Mouse (Mus musculus): ENCODE measurements around the gene Irgm2. TPM values are rescaled to one million over a fixed set of nuclear protein-coding genes. Genes with fewer than 3 reads are reported as not detected.
"Not testable (repeated sequence)": the region's sequence is repeated elsewhere in the genome, so short reads cannot be mapped to it uniquely, and the experiment has no call there.

The Irgm2 gene
- polyA plus RNA-seq, 1 experiment from 2014 or later: 3.0 TPM

- Histone ChIP-seq H3K9me3 (ENCODE audit: control insufficient read depth, low read length) (no peaks in the 10 kb centered on the region), H3K36me3 (ENCODE audit: control insufficient read depth, insufficient read depth, low read length) (no peaks in the 10 kb centered on the region), H3K4me1 (replicated peaks; ENCODE audit: control insufficient read depth, insufficient read depth, low read length) (peaks cover 8% of the 10 kb centered on the region; the same call in 1 of the 2 replicates), H3K9ac (ENCODE audit: low read length) (no peak overlapping the region), H3K4me3 (ENCODE audit: low read length) (no peak overlapping the region), H3K27ac (ENCODE audit: low read length) (no peak overlapping the region), H3K4me2 (ENCODE audit: low read depth, low read length) (no peak overlapping the region), H3K27me3 (ENCODE audit: control insufficient read depth, insufficient read depth, low read depth, low read length) (no peaks in the 10 kb centered on the region)
- 8% methylated on average over 4 of the region's 4 CpGs for WGBS
- no peak for ATAC-seq (ENCODE audit: low read depth)
These were observed 24.3 kb downstream of the Irgm2 start for GRCm38 (mm10) chr11:58223751-58224150.

GRCm38 (mm10) chr11:58224313-58224712 lies 24.9 kb downstream of the Irgm2 start:
- no peak overlapping the region for H3K27ac ChIP-seq (ENCODE audit: low read length)
- WGBS: 28% methylated on average over 7 of the region's 7 CpGs
- no peak overlapping the region for H3K9ac ChIP-seq (ENCODE audit: low read length)
- no peak overlapping the region for H3K4me3 ChIP-seq (ENCODE audit: low read length)
- no peaks in the 10 kb centered on the region for H3K9me3 ChIP-seq (ENCODE audit: control insufficient read depth, low read length)
- no peak for ATAC-seq (ENCODE audit: low read depth)
- no peak overlapping the region for H3K4me2 ChIP-seq (ENCODE audit: low read depth, low read length)
- peaks cover 8% of the 10 kb centered on the region; the same call in 1 of the 2 replicates for H3K4me1 ChIP-seq (replicated peaks; ENCODE audit: control insufficient read depth, insufficient read depth, low read length)
- H3K36me3 ChIP-seq (ENCODE audit: control insufficient read depth, insufficient read depth, low read length): no peaks in the 10 kb centered on the region
- H3K27me3 ChIP-seq (ENCODE audit: control insufficient read depth, insufficient read depth, low read depth, low read length): no peaks in the 10 kb centered on the region

- 55% methylated on average over 2 of the region's 2 CpGs for WGBS
- H3K4me3 ChIP-seq (ENCODE audit: low read length); H3K9ac ChIP-seq (ENCODE audit: low read length); H3K9me3 ChIP-seq (ENCODE audit: control insufficient read depth, low read length); H3K36me3 ChIP-seq (ENCODE audit: control insufficient read depth, insufficient read depth, low read length); H3K4me1 ChIP-seq (replicated peaks; ENCODE audit: control insufficient read depth, insufficient read depth, low read length); H3K27me3 ChIP-seq (ENCODE audit: control insufficient read depth, insufficient read depth, low read depth, low read length); ATAC-seq (ENCODE audit: low read depth); H3K4me2 ChIP-seq (ENCODE audit: low read depth, low read length); H3K27ac ChIP-seq (ENCODE audit: low read length): not testable (repeated sequence)
These were observed 25.5 kb downstream of the Irgm2 start for GRCm38 (mm10) chr11:58224872-58225271.

GRCm38 (mm10) chr11:58225655-58226054 lies 26.2 kb downstream of the Irgm2 start:
- Histone ChIP-seq H3K27ac (ENCODE audit: low read length) (no peak overlapping the region), H3K9me3 (ENCODE audit: control insufficient read depth, low read length) (no peaks in the 10 kb centered on the region), H3K4me2 (ENCODE audit: low read depth, low read length) (peak overlapping the region; percentile 29; the same call in 1 of the 2 replicates), H3K27me3 (ENCODE audit: control insufficient read depth, insufficient read depth, low read depth, low read length) (no peaks in the 10 kb centered on the region), H3K4me3 (ENCODE audit: low read length) (no peak overlapping the region), H3K36me3 (ENCODE audit: control insufficient read depth, insufficient read depth, low read length) (no peaks in the 10 kb centered on the region), H3K9ac (ENCODE audit: low read length) (no peak overlapping the region), H3K4me1 (replicated peaks; ENCODE audit: control insufficient read depth, insufficient read depth, low read length) (peaks cover 8% of the 10 kb centered on the region; the same call in 1 of the 2 replicates)
- peak; percentile 73 for ATAC-seq (ENCODE audit: low read depth)
- WGBS: 8% methylated on average over 5 of the region's 5 CpGs

- Histone ChIP-seq H3K4me3 (ENCODE audit: low read length) (no peak overlapping the region), H3K27ac (ENCODE audit: low read length) (no peak overlapping the region), H3K27me3 (ENCODE audit: control insufficient read depth, insufficient read depth, low read depth, low read length) (no peaks in the 10 kb centered on the region), H3K9ac (ENCODE audit: low read length) (no peak overlapping the region), H3K4me1 (replicated peaks; ENCODE audit: control insufficient read depth, insufficient read depth, low read length) (peaks cover 8% of the 10 kb centered on the region; the same call in 1 of the 2 replicates), H3K9me3 (ENCODE audit: control insufficient read depth, low read length) (no peaks in the 10 kb centered on the region), H3K36me3 (ENCODE audit: control insufficient read depth, insufficient read depth, low read length) (no peaks in the 10 kb centered on the region), H3K4me2 (ENCODE audit: low read depth, low read length) (no peak overlapping the region)
- no peak for ATAC-seq (ENCODE audit: low read depth)
These were observed 27.0 kb downstream of the Irgm2 start for GRCm38 (mm10) chr11:58226425-58226824.

GRCm38 (mm10) chr11:58228021-58228420 lies 28.6 kb downstream of the Irgm2 start:
- WGBS: 83% methylated on average over 2 of the region's 2 CpGs
- not testable (repeated sequence) for H3K4me2 ChIP-seq (ENCODE audit: low read depth, low read length); H3K27me3 ChIP-seq (ENCODE audit: control insufficient read depth, insufficient read depth, low read depth, low read length); H3K4me1 ChIP-seq (replicated peaks; ENCODE audit: control insufficient read depth, insufficient read depth, low read length); H3K9ac ChIP-seq (ENCODE audit: low read length); H3K9me3 ChIP-seq (ENCODE audit: control insufficient read depth, low read length); H3K4me3 ChIP-seq (ENCODE audit: low read length); ATAC-seq (ENCODE audit: low read depth); H3K36me3 ChIP-seq (ENCODE audit: control insufficient read depth, insufficient read depth, low read length); H3K27ac ChIP-seq (ENCODE audit: low read length)

DNA sequence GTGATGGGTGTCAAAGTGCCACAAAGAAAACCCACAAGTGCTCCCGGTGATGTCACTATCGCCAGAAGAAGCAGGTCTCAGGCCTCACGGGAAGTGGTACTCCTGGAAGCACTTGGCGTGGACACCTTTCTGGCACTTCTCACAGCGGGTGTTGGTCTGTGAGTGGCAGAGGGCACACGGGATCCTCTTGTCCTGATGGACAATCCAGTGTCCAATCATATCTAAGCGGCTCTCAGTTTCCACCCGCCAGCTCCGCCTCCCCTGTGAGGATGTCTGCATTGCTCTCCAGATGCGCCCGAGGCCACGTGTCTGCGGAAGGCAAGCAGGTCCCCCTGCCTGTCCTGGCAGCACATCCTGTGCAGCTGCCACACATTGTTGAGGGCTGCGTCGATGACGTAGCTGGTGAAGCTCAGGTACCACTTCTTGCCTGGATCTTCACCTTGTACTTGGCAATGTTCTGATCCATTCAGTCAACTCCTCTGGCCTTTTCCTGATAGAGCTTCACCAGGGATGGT lies 31.0 kb downstream of the Irgm2 start:
- Histone ChIP-seq H3K27ac (ENCODE audit: low read length) (no peak overlapping the region), H3K9ac (ENCODE audit: low read length) (no peak overlapping the region), H3K36me3 (ENCODE audit: control insufficient read depth, insufficient read depth, low read length) (no peaks in the 10 kb centered on the region), H3K4me1 (replicated peaks; ENCODE audit: control insufficient read depth, insufficient read depth, low read length) (peaks cover 3% of the 10 kb centered on the region; the same call in 1 of the 2 replicates), H3K27me3 (ENCODE audit: control insufficient read depth, insufficient read depth, low read depth, low read length) (no peaks in the 10 kb centered on the region), H3K9me3 (ENCODE audit: control insufficient read depth, low read length) (no peaks in the 10 kb centered on the region), H3K4me3 (ENCODE audit: low read length) (no peak overlapping the region), H3K4me2 (ENCODE audit: low read depth, low read length) (no peak overlapping the region)
- WGBS: 49% methylated on average over 16 of the region's 16 CpGs
- no peak for ATAC-seq (ENCODE audit: low read depth)

GRCm38 (mm10) chr11:58231156-58231555 lies 31.7 kb downstream of the Irgm2 start:
- H3K9ac ChIP-seq (ENCODE audit: low read length): no peak overlapping the region
- no peaks in the 10 kb centered on the region for H3K36me3 ChIP-seq (ENCODE audit: control insufficient read depth, insufficient read depth, low read length)
- no peak for ATAC-seq (ENCODE audit: low read depth)
- no peak overlapping the region for H3K4me3 ChIP-seq (ENCODE audit: low read length)
- WGBS: 78% methylated on average over 8 of the region's 8 CpGs
- H3K27me3 ChIP-seq (ENCODE audit: control insufficient read depth, insufficient read depth, low read depth, low read length): no peaks in the 10 kb centered on the region
- H3K9me3 ChIP-seq (ENCODE audit: control insufficient read depth, low read length): no peaks in the 10 kb centered on the region
- no peaks in the 10 kb centered on the region for H3K4me1 ChIP-seq (replicated peaks; ENCODE audit: control insufficient read depth, insufficient read depth, low read length)
- no peak overlapping the region for H3K4me2 ChIP-seq (ENCODE audit: low read depth, low read length)
- no peak overlapping the region for H3K27ac ChIP-seq (ENCODE audit: low read length)

DNA sequence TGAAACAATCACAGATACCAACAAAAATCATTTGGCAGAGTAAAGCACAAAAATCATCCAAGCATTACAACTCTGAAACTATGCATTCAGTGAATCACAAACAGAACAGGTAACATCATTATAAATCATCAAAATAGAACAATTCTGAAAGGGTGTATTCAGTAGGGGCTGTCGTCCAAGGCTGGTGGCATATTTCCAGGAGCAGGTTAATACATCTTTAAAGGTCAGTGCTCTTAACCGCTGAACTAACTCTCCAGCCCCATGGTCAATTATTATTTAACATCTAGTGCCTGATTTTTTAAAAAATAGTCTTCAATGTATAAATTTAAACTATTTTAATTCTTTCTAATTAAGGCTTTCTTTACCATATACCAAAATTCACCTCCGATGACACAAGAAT lies 35.1 kb downstream of the Irgm2 start:
- not testable (repeated sequence) for H3K36me3 ChIP-seq (ENCODE audit: control insufficient read depth, insufficient read depth, low read length); H3K27me3 ChIP-seq (ENCODE audit: control insufficient read depth, insufficient read depth, low read depth, low read length); H3K9me3 ChIP-seq (ENCODE audit: control insufficient read depth, low read length); H3K4me3 ChIP-seq (ENCODE audit: low read length); H3K4me1 ChIP-seq (replicated peaks; ENCODE audit: control insufficient read depth, insufficient read depth, low read length); ATAC-seq (ENCODE audit: low read depth); H3K27ac ChIP-seq (ENCODE audit: low read length); H3K9ac ChIP-seq (ENCODE audit: low read length); H3K4me2 ChIP-seq (ENCODE audit: low read depth, low read length)
- 68% methylated on average over 3 of the region's 3 CpGs for WGBS

DNA sequence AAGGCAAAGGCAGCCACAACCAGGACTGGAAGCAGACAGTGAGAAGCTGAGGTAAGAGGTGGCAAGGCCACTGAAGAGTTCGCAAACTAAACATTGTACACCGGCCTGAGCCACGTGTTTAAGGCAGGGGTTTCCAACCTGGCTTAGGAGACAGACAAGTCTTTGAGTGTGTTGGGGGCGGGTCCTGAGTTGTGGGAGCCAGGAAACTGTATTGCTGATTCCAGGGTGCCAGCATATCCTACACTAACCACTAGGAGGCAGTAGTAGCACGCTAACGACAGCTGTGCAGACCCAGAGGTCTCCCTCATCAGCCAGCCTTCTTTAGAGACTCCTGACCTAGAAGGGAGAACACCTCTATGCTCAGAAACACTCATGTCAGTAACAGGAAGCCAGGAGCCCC lies 35.7 kb downstream of the Irgm2 start:
- Histone ChIP-seq H3K4me2 (ENCODE audit: low read depth, low read length) (no peak overlapping the region), H3K9me3 (ENCODE audit: control insufficient read depth, low read length) (no peaks in the 10 kb centered on the region), H3K36me3 (ENCODE audit: control insufficient read depth, insufficient read depth, low read length) (no peaks in the 10 kb centered on the region), H3K4me3 (ENCODE audit: low read length) (no peak overlapping the region), H3K9ac (ENCODE audit: low read length) (no peak overlapping the region), H3K27me3 (ENCODE audit: control insufficient read depth, insufficient read depth, low read depth, low read length) (no peaks in the 10 kb centered on the region), H3K27ac (ENCODE audit: low read length) (no peak overlapping the region), H3K4me1 (replicated peaks; ENCODE audit: control insufficient read depth, insufficient read depth, low read length) (0 out of 2 replicates have a peak, but pooled peaks cover 3% of the 10 kb centered on the region)
- whole genome bisulfite sequencing: 15% methylated on average over 6 of the region's 6 CpGs
- no peak for ATAC-seq (ENCODE audit: low read depth)
